Mouse (Mus musculus): Measurements from ENCODE around the gene Spred2.

Gene Spred2

DNA sequence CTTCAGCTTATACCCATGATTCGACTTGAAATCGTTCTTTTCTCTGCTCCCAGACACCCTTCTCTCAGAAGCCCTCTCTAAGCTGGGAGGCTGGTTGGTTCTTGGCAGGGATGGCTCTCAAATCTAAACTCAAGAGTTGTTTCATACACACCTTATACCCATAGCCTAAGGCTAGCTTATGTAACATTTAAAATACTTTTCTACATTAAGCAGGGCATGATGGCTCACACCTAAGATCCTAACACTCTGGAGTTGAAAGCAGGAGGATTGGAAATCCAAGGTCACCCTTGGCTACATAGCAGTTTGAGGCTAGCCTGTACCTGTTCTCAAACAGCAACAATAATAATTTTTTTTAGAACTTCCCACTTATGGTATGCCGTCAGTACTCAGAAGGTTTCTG lies 34.8 kb downstream of the Spred2 start:
- no peak for DNase-seq

DNA sequence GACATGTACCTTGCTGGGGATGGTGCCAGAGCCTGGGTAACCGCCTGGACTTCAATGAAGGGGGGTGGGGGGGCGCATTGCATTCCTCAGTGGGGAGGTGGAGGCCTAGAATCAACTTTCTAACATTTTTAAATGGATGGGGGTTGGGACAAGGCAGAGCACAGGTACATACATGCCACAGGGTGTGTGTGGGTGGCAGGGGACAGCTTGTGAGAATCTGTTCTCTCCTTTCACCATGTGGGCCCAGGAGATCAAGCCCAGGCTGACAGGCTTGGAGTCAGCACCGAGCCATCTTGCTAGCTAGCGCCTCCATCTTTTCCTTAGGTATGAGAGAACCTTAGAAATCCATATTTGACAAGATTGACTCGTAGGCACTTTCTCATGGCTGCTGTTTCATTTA lies 35.7 kb downstream of the Spred2 start:
- no peak for DNase-seq

- DNase-seq = no peak
Measured at GRCm38 (mm10) chr11:19960541-19960940, 36.4 kb downstream of the Spred2 start.

DNA sequence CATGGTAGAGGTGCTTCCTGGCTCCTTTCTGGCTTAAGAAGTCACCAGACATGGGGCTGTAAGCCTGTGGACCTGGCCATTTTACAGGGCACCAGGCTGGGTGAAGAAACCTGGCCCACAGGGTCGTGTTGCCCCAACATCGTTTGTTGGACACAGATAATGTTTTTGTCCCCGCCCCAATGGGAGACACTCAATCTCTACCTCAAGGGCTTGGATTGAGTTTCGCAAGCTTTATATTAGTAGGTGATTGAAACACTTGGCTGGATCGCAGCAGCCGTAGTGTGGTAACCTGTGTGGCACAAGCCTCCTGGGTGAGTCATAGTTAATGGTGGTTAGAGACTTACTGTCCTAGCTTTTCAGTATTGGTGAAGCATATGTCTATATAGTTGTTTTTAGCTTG lies 36.9 kb downstream of the Spred2 start:
- DNase-seq = no peak

DNA sequence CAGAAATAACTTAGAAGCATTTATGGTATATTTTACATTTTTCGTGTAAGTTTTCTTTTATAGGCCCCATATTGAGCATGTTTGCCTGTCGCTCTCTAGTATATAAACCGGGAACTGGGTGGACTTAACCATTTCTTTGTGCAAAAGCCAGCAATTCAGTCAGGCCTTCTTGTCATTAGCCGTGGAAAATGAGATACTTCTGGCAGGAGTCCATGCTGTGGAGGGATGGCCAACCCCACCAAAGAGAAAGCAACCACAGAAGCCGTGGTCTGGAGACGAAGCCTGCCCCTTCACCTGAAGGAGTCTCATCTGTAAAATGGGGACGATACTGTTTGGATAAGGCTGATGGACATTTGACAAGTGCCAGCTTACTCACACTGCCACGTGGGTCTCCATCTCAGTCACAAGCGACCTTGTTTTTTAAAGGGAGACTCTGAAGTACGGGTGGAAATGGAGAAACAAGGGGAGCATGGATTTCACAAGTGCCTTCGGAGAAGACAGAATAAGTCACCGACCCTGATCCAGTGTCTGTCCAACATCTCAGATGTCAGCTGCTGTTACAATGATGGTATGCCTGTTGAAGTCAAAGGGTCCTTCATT lies 37.7 kb downstream of the Spred2 start:
- DNase-seq = no peak

DNA sequence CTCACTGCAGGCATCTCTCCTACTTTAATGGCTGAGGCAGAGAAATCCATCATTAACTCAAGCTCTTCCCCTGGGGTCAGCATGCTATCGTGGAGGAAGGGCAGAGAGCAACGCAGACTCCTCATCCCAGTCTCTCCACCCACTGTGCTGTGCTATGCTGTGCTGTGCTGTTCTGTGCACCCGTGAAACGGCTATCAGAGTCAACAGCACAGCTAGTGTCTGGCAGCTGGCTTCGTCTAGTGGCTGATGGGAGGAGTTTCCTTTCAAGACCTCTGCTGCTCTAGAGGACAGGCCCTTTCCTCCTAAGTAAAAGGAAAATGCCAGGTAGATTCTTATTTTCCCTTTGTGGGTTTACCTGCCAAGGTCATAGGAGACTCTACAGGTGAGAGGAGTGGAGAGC lies 38.6 kb downstream of the Spred2 start:
- DNase-seq = peak; percentile 53

- DNase-seq = no peak
Measured at GRCm38 (mm10) chr11:19963717-19964141, 39.6 kb downstream of the Spred2 start.

DNA sequence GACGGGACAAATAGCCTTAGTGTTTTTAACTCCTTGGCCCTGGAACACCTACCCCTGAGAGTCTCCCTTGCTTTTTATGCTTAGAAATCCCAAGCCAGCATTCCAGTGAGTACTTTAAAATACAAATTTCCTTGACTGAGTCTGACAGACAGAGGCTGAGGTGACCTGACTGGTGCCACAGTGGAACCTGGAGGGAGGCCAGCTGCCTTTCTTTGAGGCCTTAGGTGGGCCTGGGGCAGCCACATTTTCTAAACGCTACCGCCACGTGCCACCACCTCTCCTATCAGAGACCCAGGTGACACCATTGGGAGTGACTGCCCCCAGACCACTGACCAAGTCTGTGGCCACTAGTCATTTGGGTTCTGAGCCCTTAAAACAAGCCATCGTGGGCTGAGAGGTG lies 40.2 kb downstream of the Spred2 start:
- DNase-seq = no peak

GRCm38 (mm10) chr11:19965037-19965611 lies 40.9 kb downstream of the Spred2 start:
- no peak for DNase-seq

- DNase-seq = no peak
Measured at GRCm38 (mm10) chr11:19965664-19966063, 41.5 kb downstream of the Spred2 start.

DNA sequence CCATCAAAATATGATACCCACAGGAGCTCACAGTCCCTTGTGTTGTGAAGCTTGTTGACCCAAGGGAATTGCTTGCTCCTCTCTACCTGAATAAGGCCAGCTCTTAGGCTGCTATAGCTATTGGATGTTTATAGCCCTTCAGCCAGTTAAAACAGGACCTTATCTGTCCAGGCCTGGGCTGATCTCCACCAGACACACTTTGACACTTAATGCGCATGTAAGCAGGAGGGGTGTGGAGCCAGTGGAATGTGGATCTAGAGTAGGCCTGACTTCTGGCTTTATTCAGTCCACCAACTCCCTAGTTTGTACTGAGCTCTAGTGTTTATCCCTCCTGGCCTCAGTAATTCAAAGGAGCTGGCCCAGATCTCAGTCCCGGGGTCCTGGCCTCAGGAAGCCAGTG lies 42.1 kb downstream of the Spred2 start:
- no peak for DNase-seq

DNA sequence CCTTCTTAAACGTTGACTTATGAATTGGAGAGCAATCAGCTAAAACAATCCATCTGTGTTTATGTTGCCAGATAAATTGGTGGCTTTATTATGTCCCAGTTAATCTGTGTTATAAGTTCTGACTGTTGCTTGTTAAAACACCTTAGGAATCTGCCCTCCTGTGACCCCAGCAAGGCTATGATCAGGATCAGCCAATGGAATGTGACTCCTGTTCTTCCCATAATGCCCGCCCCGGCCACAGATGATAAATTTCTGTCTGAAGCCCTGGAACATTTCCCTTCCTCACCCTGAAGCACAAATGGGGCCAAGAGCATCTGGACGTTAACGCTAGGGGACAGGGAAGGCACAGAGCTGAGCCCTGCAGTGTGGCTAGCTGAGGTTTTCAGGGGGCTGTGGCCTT lies 45.4 kb downstream of the Spred2 start:
- DNase-seq = no peak

- DNase-seq = peak; percentile 39
Measured at GRCm38 (mm10) chr11:19971954-19972750, 48.0 kb downstream of the Spred2 start.

- DNase-seq = no peak
Measured at GRCm38 (mm10) chr11:19973032-19973790, 49.0 kb downstream of the Spred2 start.

GRCm38 (mm10) chr11:19976032-19976431 lies 51.9 kb downstream of the Spred2 start:
- DNase-seq = no peak

DNA sequence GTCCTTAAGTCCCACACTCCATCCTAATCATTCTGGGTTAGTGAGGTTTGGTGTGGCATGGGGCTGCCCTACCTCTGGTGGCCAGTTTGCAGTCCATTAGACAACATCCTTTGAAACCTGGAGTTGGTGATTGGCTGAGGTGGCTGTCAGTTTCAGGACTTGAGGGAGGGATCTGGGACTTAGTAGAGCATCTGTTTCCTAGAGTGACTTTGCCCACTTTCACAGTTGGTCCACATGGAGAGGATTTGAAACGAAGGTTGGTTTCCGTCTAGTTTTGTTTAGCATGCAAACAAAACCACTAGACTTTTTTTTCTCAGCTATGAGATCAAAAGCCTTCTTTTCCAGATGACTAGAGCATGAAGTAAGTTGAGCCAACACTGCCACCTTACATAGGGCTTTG lies 53.5 kb downstream of the Spred2 start:
- DNase-seq = no peak

GRCm38 (mm10) chr11:19979338-19979737 lies 55.2 kb downstream of the Spred2 start:
- peak; percentile 52 for DNase-seq

- DNase-seq = no peak
Measured at GRCm38 (mm10) chr11:19982113-19982512, 57.9 kb downstream of the Spred2 start.

GRCm38 (mm10) chr11:19982779-19983178 lies 58.6 kb downstream of the Spred2 start:
- no peak for DNase-seq

DNA sequence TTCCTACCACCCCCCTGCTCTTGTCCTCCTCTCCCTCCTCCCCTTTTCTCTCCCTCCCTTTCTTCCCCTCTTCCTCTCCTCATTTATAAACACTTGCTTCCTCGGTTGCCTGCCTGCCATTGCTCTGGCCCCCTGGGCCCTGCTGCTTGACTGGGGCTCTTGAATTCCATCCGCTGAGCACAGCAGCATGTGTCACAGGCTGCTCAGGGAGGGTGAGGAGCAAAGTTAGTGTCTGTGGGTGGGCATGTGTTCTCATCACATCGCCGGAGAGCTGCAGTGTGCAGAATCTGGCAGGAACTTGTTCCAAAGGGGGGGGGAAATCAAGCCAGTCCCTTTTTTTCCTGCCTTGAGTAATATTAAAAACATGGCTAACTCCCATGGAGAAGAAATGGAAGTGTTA lies 59.1 kb downstream of the Spred2 start:
- DNase-seq = no peak

GRCm38 (mm10) chr11:19984029-19984428 lies 59.9 kb downstream of the Spred2 start:
- no peak for DNase-seq

- no peak for DNase-seq
Measured at GRCm38 (mm10) chr11:19985283-19985854, 61.2 kb downstream of the Spred2 start.

- no peak for DNase-seq
Measured at GRCm38 (mm10) chr11:19986443-19986861, 62.3 kb downstream of the Spred2 start.
